Mouse (Mus musculus) spleen, adult 2 months (tissue): ENCODE data around the gene Zmpste24.

Experiments
- CTCF ChIP-seq: fragments of 200-500 bp; IDR thresholded peaks from 2 replicates; pipeline ENCODE4 v1.5.1; 2011; ENCODE audit warnings: mild to moderate bottlenecking, inconsistent platforms; ENCODE audit not compliant: insufficient read depth, insufficient read length, insufficient replicate concordance; ENCODE audit errors: extremely low read depth
- POLR2A ChIP-seq: fragments of 200-500 bp; IDR thresholded peaks from 2 replicates; pipeline ENCODE4 v1.6.1; 2011; ENCODE audit warnings: low read depth, low read length, inconsistent platforms

DNA sequence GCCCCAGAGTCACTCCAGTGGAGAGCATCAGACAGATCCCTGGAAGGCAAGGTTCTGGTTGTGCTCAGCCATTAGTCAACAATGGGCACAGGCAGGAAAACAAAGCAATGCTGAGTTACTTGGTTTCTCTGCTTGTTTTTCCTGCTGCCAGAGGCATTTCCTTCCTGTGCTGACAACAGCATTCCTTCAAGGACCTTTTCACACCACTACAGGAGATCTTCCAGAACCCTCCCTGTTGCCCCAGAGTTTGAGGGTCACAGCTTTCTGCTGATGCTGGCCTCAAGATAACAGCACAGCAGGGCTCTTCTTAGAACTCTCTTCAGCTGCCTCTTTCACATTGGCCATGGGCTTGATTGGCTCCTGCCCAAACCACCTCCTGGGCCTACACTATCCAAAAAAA, 76.1 kb downstream of the Zmpste24 start:
- TF ChIP-seq CTCF: no peak
- TF ChIP-seq POLR2A: no peak
